Mouse (Mus musculus) frontal cortex, postnatal 36 days (tissue): ENCODE data around the gene Nrg4.

ENCODE experiments used
- DNase-seq, 2 experiments: peaks; one replicate each; pipeline ENCODE4 v3.0.0; 2022; ENCODE audit warnings: low spot score in 2 of 2

The Nrg4 gene

DNA sequence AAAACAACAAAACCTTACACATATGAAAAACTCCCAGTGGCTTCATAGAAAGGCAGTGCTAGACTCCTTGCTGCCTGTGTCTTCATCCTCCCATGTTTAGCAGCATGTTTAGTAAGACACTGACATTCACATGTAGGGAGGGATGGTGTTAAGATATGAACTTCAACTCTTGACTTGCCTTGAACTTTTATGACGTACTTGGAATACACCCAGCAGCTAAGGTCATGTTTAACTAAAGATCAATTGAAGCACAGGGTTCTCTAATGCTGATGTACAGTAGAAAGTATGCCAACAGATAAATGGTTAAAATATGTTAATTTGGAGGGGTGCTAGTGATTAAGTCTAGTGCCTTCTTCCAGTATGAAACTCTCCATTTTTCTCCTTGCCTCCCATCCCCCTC is 4.0 kb downstream of the Nrg4 start:
- no peak for DNase-seq

DNA sequence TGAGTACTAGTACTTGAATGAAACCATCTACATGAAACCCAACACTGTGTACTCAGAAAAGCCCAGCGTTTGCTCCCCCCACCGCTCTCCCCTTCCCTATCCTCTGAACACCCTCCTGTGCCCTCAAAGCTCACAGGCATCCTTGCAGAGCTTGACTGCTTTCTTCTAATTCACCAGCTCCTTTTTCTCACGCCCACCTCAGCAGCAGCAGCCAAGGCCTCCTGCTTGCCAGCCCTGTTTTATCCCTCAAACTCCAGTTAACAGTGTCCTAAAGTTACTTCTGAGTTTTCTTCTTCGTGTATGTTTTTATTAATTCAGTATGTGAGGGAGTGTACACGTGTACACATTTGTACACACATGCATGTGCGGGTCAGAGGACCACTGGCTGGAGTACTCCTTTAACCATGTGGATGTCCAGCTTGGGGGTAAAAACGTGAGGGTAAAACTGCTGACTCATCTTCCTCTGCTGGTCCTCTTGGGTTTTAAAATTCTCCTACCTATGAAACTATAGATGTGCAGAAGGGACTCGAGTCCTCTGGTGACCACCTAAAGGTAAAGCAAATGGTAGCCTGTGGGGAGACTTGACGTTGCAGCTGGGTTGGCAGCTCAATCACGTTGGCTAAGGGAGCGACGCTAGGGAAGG is 12.9 kb downstream of the Nrg4 start:
- DNase-seq, result peak in 1 of 2 experiments; percentile 38

DNA sequence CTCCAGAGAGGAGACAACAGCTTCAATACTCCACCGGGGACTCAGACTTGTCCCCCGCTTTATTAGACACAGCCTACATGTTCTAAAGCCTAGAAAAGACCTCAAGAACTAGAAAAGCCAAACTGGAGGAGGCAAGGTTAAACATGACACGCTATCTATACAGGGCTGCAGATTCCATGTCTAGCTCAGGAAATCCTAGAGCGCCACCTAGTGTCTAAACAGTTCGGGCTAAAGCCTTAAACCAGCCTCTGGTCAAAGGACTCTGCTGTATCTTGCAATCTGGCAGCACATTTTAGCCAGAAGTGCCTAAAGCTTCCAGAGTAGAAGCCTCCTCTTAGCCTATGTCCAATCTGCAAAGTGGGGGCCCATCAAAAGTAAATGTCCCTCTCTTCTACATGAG is 15.1 kb downstream of the Nrg4 start:
- DNase-seq, result peak; percentile 63 to 86

GRCm38 (mm10) chr9:55308455-55308854 is 18.2 kb downstream of the Nrg4 start:
- DNase-seq, result no peak

DNA sequence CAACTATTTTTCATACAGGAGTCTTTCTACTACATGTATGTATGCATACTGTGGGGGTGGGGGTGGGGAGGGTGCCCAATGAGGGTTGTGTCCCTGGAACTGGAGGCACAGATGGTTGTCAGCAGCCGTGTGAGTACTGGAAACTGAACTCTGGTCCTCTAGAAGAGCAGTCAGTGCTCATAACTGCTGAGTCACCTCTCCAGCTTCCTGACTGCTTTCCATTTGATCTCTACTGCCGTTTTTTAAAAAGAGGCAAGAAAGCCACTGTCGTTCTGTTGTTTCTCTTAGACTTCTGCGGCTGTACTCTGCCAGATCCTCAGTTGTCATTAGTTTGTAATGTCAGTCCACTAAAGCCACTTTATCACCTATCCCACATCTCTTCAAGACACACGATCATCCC is 19.1 kb downstream of the Nrg4 start:
- no peak for DNase-seq

- DNase-seq, result no peak
Observed at GRCm38 (mm10) chr9:55307066-55307465, 19.6 kb downstream of the Nrg4 start.

GRCm38 (mm10) chr9:55296221-55296620 is 30.4 kb downstream of the Nrg4 start:
- DNase-seq, result no peak

DNA sequence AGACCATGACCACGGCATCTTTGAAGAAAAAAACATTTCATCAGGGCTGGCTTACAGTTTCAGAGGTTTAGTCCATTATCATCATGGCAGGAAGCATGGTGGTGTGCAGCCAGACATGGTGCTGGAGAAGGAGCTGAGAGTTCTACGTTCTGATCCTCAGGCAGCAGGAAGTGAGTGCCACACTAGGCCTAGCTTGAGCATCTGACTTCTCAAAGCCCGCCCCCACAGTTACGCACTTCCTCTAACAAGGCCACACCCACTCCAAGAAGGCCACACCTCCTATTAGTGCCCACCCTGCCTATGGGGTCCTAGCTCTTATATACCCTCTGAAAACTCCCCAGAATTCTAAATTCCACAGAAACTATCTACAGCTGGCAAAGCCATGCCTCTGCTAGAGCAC is 34.7 kb downstream of the Nrg4 start:
- DNase-seq, result no peak

GRCm38 (mm10) chr9:55289475-55290198 is 37.0 kb downstream of the Nrg4 start:
- no peak for DNase-seq

DNA sequence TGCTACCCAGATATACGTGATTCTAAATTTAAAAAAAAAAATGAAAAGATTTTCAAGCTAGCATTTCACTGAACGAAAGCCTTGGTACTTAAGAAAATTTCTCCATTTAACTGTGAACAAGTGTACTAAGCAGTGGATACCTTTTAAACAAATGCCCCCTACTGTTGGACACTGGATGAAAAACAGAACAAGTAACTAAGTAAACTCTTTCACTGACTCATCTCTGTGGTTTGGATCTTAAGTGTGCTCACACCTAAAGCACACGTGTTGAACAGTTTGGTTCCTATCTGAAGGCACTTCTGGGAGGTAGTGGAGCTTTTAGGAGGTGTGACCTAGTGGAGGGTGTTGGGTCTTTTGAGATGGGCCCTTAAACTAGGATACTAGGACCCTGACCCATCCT is 41.4 kb downstream of the Nrg4 start:
- DNase-seq, result no peak

- DNase-seq, result no peak
Observed at GRCm38 (mm10) chr9:55283516-55283915, 43.1 kb downstream of the Nrg4 start.

DNA sequence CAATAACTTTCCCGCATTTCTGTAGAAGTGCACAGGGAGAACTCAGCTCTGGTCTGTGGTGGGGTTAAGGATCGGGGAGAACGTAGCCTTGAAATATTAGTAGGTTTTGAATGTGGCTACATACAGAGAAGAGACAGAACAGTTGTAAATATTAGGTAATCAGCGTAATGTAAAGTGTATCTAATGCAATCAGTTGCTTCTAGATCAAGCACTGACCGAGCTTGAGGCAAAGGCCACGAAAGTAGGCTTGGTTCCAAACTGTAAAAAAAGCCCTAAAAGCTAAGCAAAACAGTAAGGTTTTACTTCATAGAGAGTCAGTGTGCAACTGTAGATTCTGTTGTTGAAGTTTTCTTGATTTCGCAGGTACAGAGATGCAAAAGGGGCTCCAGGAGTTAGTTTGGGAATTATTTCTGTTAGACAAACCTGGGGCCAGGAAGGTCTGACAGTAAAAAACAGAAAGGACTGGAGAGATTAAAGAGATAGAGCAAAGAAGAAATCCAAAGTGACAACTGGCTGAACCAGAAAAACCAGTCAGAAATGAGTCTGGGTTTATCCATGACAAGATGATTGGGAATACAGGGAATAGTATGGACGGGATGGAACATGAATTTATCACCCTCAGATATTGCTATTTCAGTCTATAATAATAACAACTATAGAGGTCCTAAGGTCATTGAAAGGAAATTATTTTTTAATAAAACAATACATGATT is 47.4 kb downstream of the Nrg4 start:
- DNase-seq, result no peak

GRCm38 (mm10) chr9:55277562-55277961 is 49.1 kb downstream of the Nrg4 start:
- DNase-seq, result no peak

- peak; percentile 5 to 24 for DNase-seq
Observed at GRCm38 (mm10) chr9:55273906-55274305, 52.7 kb downstream of the Nrg4 start.

DNA sequence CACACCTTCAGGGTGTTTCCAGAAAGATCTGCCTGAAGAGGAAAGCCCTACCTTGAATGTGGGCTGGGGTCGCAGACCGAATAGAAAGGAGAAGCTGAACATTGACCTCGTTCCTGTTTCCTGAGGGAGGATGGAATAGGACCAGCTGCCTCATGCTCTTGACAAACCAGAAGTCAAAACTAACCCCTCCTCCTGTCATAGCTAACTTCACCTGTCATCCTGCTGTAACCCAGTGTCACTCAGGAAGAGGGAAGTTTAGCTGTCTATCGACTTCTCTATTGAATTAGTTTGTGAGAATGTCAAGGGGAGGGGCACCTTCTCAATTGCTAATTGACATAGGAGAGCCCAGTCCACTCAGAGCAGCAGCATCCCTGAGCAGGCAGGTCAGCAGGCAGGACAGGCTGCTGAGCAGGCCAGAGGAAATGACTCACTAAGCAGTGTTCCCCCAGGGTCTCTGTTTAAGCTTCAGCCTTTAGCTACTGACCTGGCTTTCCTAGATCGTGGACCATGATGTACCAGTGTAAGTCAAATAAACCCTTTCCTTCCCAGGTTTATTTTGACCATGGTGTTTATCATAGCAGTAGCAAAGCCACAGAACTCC is 54.6 kb downstream of the Nrg4 start:
- no peak for DNase-seq

- no peak for DNase-seq
Observed at GRCm38 (mm10) chr9:55264356-55265302, 62.0 kb downstream of the Nrg4 start.

DNA sequence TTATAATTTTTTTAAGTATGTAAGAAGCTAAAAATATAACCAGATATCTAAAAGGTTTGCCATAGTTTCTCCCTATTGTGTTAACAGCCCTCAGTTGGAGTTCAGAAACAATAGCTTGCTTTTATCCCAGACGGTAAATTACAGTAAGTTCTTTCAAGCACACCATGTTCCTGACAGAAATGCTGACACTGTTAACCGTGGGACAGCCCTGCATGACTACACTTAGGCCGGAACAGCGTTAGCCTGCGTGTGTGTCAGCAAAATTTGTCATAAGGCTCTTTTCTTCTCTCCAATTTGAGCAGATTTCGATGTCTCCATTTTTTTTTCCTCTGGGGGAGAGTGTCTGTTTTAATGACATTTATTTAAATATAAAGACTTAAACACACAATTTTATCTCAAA is 66.9 kb downstream of the Nrg4 start:
- DNase-seq, result no peak

DNA sequence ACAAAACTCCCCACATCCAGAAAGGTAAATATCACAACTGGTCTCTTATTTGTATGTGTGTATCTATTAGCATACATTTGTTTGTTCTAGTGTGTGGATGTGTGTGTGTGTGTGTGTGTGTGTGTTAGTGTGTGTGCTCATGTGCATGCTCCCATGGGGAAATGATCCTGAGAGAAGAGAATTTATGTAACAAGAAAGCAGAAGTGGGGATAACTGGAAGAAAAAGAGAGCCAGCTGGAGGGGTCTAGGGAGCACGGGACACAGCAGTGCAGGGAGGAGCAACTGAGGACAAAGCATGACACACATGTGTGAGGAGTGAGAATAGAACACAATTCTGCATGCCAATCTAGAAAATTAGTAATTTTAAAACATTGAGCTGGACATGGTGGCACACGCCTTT is 69.5 kb downstream of the Nrg4 start:
- no peak for DNase-seq

- DNase-seq, result no peak
Observed at GRCm38 (mm10) chr9:55255604-55256003, 71.0 kb downstream of the Nrg4 start.

GRCm38 (mm10) chr9:55255056-55255455 is 71.6 kb downstream of the Nrg4 start:
- DNase-seq, result no peak

DNA sequence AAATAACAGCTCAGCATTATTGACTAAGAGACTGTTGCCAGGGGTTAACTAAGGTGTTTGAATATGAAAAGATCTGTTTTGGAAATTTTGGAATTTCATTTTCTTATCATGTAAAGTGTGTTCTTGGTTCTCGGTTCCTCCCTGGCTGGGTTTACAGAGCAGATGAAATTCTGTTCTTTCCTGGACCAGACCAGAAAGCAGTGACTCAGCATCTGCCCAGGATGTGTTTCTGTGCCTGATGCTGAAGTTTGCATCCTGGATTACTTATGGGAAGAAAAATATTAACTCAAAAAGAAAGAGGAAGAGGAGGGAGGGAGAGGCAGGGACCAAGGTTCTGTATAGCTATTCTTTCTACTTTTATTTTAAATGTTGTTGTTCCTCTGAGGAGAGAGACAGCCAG is 72.8 kb downstream of the Nrg4 start:
- no peak for DNase-seq
